Mouse (Mus musculus): Measurements from ENCODE around the gene Slc2a12. TPM values are rescaled to one million over a fixed set of nuclear protein-coding genes. Genes with fewer than 3 reads are reported as not detected.

Gene Slc2a12
- polyA plus RNA-seq, 1 experiment from 2014 or later, result 1.2 TPM

GRCm38 (mm10) chr10:22631956-22632355, 12.9 kb upstream of the Slc2a12 start:
- no peak for DNase-seq (ENCODE audit: low spot score)
- WGBS, result 73% methylated on average over 4 of the region's 4 CpGs
- H3K9me3 ChIP-seq, result no peaks in the 10 kb centered on the region
- peaks cover 4% of the 10 kb centered on the region for H3K4me1 ChIP-seq
- no peak overlapping the region for H3K27ac ChIP-seq
- H3K27me3 ChIP-seq (ENCODE audit: insufficient read depth, poor library complexity, severe bottlenecking), result no peaks in the 10 kb centered on the region
- H3K36me3 ChIP-seq, result no peaks in the 10 kb centered on the region
- H3K4me3 ChIP-seq, result no peak overlapping the region

GRCm38 (mm10) chr10:22633406-22634306, 11.2 kb upstream of the Slc2a12 start:
- Histone ChIP-seq H3K36me3 (no peaks in the 10 kb centered on the region), H3K27ac (no peak overlapping the region), H3K4me3 (no peak overlapping the region), H3K4me1 (peaks cover 4% of the 10 kb centered on the region), H3K27me3 (ENCODE audit: insufficient read depth, poor library complexity, severe bottlenecking) (no peaks in the 10 kb centered on the region), H3K9me3 (no peaks in the 10 kb centered on the region)
- no peak for DNase-seq (ENCODE audit: low spot score)
- WGBS, result 35% methylated on average over 6 of the region's 6 CpGs

GRCm38 (mm10) chr10:22637241-22637640, 7.6 kb upstream of the Slc2a12 start:
- H3K27me3 ChIP-seq (ENCODE audit: insufficient read depth, poor library complexity, severe bottlenecking), result no peaks in the 10 kb centered on the region
- no peak overlapping the region for H3K4me3 ChIP-seq
- peaks cover 4% of the 10 kb centered on the region for H3K4me1 ChIP-seq
- no peaks in the 10 kb centered on the region for H3K9me3 ChIP-seq
- no peak overlapping the region for H3K27ac ChIP-seq
- DNase-seq (ENCODE audit: low spot score), result no peak
- WGBS, result 54% methylated on average over 3 of the region's 3 CpGs
- no peaks in the 10 kb centered on the region for H3K36me3 ChIP-seq

GRCm38 (mm10) chr10:22644171-22644570, 640 bp upstream of the Slc2a12 start:
- Histone ChIP-seq H3K4me3 (no peak overlapping the region), H3K27me3 (ENCODE audit: insufficient read depth, poor library complexity, severe bottlenecking) (no peaks in the 10 kb centered on the region), H3K9me3 (no peaks in the 10 kb centered on the region), H3K4me1 (peaks cover 10% of the 10 kb centered on the region), H3K27ac (0 out of 2 replicates have a peak overlapping the region, but pooled peaks have one; percentile 83), H3K36me3 (no peaks in the 10 kb centered on the region)
- 74% methylated on average over 9 of the region's 9 CpGs for WGBS
- no peak for DNase-seq (ENCODE audit: low spot score)

- no peak for DNase-seq (ENCODE audit: low spot score)
- H3K9me3 ChIP-seq, result no peaks in the 10 kb centered on the region
- H3K4me3 ChIP-seq, result no peak overlapping the region
- no peak overlapping the region for H3K27ac ChIP-seq
- no peaks in the 10 kb centered on the region for H3K27me3 ChIP-seq (ENCODE audit: insufficient read depth, poor library complexity, severe bottlenecking)
- WGBS, result 62% methylated on average over 4 of the region's 4 CpGs
- H3K36me3 ChIP-seq, result no peaks in the 10 kb centered on the region
- H3K4me1 ChIP-seq, result peaks cover 15% of the 10 kb centered on the region
These were observed 3.9 kb downstream of the Slc2a12 start for GRCm38 (mm10) chr10:22648702-22649101.

- peaks cover 16% of the 10 kb centered on the region for H3K4me1 ChIP-seq
- WGBS, result 44% methylated on average over 6 of the region's 6 CpGs
- H3K9me3 ChIP-seq, result no peaks in the 10 kb centered on the region
- no peak overlapping the region for H3K27ac ChIP-seq
- H3K27me3 ChIP-seq (ENCODE audit: insufficient read depth, poor library complexity, severe bottlenecking), result no peaks in the 10 kb centered on the region
- no peak for DNase-seq (ENCODE audit: low spot score)
- no peak overlapping the region for H3K4me3 ChIP-seq
- no peaks in the 10 kb centered on the region for H3K36me3 ChIP-seq
These were observed 9.0 kb downstream of the Slc2a12 start for GRCm38 (mm10) chr10:22653820-22654219.

- Histone ChIP-seq H3K27ac (peak overlapping the region; percentile 37; the same call in 1 of the 2 replicates), H3K4me1 (peaks cover 10% of the 10 kb centered on the region), H3K27me3 (ENCODE audit: insufficient read depth, poor library complexity, severe bottlenecking) (no peaks in the 10 kb centered on the region), H3K9me3 (no peaks in the 10 kb centered on the region), H3K4me3 (peak overlapping the region; percentile 15; the same call in 1 of the 2 replicates), H3K36me3 (no peaks in the 10 kb centered on the region)
- no peak for DNase-seq (ENCODE audit: low spot score)
- WGBS, result 49% methylated on average over 23 of the region's 23 CpGs
These were observed 13.9 kb downstream of the Slc2a12 start for GRCm38 (mm10) chr10:22658534-22659385.

- WGBS, result 86% methylated on average over 10 of the region's 10 CpGs
- H3K27ac ChIP-seq, result no peak overlapping the region
These were observed 14.5 kb downstream of the Slc2a12 start for GRCm38 (mm10) chr10:22659386-22659725.

GRCm38 (mm10) chr10:22660286-22661000, 15.6 kb downstream of the Slc2a12 start:
- H3K4me1 ChIP-seq, result peaks cover 10% of the 10 kb centered on the region
- 84% methylated on average over 5 of the region's 5 CpGs for WGBS
- H3K36me3 ChIP-seq, result no peaks in the 10 kb centered on the region
- H3K27ac ChIP-seq, result no peak overlapping the region
- DNase-seq (ENCODE audit: low spot score), result no peak
- no peak overlapping the region for H3K4me3 ChIP-seq
- no peaks in the 10 kb centered on the region for H3K9me3 ChIP-seq
- no peaks in the 10 kb centered on the region for H3K27me3 ChIP-seq (ENCODE audit: insufficient read depth, poor library complexity, severe bottlenecking)

More at GRCm38 (mm10) chr10:22659386-22659725, 14.5 kb downstream of the Slc2a12 start:
- H3K36me3 ChIP-seq, result no peaks in the 10 kb centered on the region
- peaks cover 10% of the 10 kb centered on the region for H3K4me1 ChIP-seq
- H3K4me3 ChIP-seq, result no peak overlapping the region
- no peaks in the 10 kb centered on the region for H3K9me3 ChIP-seq
- no peak for DNase-seq (ENCODE audit: low spot score)
- H3K27me3 ChIP-seq (ENCODE audit: insufficient read depth, poor library complexity, severe bottlenecking), result no peaks in the 10 kb centered on the region

GRCm38 (mm10) chr10:22668509-22668908, 23.7 kb downstream of the Slc2a12 start:
- Histone ChIP-seq H3K36me3 (no peaks in the 10 kb centered on the region), H3K27me3 (ENCODE audit: insufficient read depth, poor library complexity, severe bottlenecking) (no peaks in the 10 kb centered on the region), H3K4me1 (no peaks in the 10 kb centered on the region), H3K9me3 (no peaks in the 10 kb centered on the region), H3K27ac (no peak overlapping the region), H3K4me3 (no peak overlapping the region)
- WGBS, result 85% methylated on average over 13 of the region's 13 CpGs
- DNase-seq (ENCODE audit: low spot score), result no peak

GRCm38 (mm10) chr10:22674176-22674575, 29.4 kb downstream of the Slc2a12 start:
- no peaks in the 10 kb centered on the region for H3K27me3 ChIP-seq (ENCODE audit: insufficient read depth, poor library complexity, severe bottlenecking)
- no peaks in the 10 kb centered on the region for H3K4me1 ChIP-seq
- no peaks in the 10 kb centered on the region for H3K36me3 ChIP-seq
- no peak overlapping the region for H3K4me3 ChIP-seq
- H3K27ac ChIP-seq, result no peak overlapping the region
- WGBS, result 89% methylated on average over 8 of the region's 8 CpGs
- H3K9me3 ChIP-seq, result no peaks in the 10 kb centered on the region
- DNase-seq (ENCODE audit: low spot score), result no peak

GRCm38 (mm10) chr10:22675848-22676630, 31.2 kb downstream of the Slc2a12 start:
- WGBS, result 70% methylated on average over 13 of the region's 13 CpGs
- H3K36me3 ChIP-seq, result no peaks in the 10 kb centered on the region
- H3K9me3 ChIP-seq, result no peaks in the 10 kb centered on the region
- H3K27me3 ChIP-seq (ENCODE audit: insufficient read depth, poor library complexity, severe bottlenecking), result no peaks in the 10 kb centered on the region
- DNase-seq (ENCODE audit: low spot score), result no peak
- no peaks in the 10 kb centered on the region for H3K4me1 ChIP-seq
- no peak overlapping the region for H3K27ac ChIP-seq
- H3K4me3 ChIP-seq, result no peak overlapping the region

All from heart, embryonic 10.5 days (tissue).